Mouse (Mus musculus): Measurements from ENCODE around the gene Nfkbie.

Gene Nfkbie

DNA sequence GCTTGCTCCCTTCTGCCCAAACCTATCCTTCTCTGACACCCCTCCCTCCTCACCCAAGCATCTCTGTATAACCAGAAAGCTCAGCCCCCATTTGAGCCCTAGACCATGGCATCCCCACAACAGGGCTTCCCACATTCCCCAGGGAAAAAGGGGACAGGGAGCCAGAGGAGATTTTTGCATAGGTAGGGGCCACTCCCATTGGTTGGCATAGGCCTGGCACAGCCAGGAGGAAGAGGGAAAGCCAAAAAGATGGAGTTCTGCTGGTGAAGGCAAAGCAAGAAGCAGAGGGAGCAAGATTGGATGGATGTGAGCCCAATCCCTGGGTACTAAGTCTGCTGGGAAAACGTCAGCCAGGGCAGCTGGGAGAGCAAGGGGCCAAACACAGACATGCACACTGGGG lies 12.4 kb upstream of the Nfkbie start:
- ATAC-seq (ENCODE audit: low TSS enrichment): no peak

DNA sequence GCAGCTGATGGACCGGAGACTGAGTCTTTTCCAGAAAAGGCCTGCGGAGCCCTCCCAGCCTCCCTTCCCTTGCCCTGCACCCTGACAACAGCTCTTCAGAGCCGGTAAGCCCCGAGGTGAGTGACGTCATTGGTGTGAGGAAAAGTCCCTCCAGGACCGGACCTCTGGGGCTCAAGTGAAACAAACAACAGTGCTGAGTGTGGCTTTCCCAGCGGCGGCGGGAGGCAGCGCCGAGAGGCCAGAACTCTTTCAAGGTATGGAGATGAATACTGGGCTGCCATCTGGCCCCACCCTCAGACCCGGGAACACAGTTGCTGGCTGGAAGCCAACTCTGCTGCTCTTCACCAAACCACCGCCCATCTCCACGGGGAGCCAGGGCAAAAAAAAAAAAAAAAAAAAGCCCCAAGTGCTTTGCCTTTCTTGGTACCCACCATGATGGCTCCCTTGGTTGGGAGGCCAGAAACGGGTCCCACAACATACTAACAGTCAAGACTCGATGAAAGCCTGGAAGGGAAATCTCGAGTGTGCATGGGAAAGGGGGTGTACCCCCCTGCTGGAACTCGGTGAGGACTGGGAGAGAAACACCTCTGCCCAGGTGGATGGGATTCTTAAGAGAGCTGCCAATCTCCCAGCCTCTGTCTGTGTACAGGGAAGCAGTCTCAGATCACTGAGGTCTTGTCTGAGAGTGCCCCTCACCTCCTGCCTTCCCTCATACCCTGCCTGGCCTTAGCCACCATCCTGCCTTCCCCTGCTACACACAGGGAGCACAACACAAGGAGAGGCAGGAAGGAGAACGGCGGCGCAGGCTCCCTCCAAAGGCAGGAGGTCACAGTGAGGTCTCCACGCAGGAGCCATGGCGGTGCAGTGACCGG lies 11.3 kb upstream of the Nfkbie start:
- ATAC-seq (ENCODE audit: low TSS enrichment): no peak

DNA sequence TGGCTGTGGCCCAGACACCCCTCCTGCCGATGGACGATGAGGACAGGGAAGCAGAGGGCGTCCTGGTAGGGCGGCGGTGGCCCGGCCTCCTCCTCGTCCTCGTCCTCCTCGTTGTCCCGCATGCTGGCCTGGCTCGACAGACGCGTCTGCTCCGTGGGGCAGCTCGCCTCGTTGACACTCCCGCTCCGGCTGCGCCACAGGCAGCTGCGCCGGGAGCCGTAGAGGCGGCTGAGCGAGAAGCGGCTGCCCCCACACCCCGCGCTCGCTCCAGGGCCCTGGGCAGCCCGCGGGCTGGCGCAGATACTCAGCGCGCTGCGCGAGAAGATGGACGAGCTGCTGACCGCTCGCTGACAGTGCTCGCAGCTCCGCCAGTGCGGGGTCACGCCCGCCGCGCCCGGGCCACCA lies 10.6 kb upstream of the Nfkbie start:
- ATAC-seq (ENCODE audit: low TSS enrichment): no peak

DNA sequence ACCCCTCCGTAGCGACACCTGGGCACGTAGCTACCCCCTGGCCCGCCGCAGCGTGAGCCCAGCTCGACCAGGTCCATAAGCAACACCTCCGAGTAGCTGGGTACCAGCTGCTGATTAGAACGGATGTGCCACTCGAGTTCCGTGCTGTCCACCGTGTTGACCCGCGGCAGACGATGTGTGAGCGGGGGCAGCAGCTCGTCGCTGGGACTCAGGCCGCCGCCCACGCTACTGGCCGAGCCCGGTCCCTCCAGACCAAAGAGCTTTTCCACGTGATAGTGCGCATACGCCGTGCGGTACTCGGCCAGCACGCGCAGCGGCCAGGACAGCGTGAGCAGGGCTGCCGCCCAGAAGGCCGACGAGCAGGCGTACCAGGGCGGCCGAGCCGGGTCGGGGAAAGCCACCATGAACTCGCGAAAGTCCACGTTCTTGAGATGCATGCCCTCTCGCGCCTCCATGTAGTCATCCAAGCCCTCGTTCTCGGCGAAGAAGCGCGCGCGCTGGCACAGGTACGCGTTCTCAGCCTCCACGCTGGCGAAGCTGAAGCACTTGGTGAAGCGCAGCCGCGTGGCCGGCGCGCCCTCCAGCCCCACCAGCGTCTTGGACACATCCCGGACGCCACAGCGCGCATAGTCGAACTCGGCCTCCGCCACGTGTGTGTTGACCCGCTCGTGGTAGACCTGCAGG lies 10.1 kb upstream of the Nfkbie start:
- ATAC-seq (ENCODE audit: low TSS enrichment): no peak

DNA sequence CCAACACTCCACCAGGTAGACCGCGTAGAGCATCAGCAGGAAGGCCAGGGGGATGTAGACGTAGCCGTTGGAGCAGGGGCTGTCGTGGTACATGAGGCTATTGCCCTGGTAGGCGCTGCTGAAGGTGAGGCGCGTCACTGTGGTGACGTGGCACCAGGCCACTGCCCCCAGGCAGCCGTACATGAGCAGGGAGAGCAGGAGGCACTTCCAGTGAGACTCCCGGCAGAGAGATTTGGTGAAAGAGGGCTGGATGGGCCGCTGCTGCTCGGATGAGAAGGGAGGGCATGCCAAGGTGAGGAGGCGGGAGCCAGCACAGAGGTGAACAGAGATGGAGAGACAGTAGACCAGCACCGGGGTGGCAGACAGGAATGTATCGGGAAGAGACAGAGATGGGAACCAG lies 8.6 kb upstream of the Nfkbie start:
- ATAC-seq (ENCODE audit: low TSS enrichment): no peak

DNA sequence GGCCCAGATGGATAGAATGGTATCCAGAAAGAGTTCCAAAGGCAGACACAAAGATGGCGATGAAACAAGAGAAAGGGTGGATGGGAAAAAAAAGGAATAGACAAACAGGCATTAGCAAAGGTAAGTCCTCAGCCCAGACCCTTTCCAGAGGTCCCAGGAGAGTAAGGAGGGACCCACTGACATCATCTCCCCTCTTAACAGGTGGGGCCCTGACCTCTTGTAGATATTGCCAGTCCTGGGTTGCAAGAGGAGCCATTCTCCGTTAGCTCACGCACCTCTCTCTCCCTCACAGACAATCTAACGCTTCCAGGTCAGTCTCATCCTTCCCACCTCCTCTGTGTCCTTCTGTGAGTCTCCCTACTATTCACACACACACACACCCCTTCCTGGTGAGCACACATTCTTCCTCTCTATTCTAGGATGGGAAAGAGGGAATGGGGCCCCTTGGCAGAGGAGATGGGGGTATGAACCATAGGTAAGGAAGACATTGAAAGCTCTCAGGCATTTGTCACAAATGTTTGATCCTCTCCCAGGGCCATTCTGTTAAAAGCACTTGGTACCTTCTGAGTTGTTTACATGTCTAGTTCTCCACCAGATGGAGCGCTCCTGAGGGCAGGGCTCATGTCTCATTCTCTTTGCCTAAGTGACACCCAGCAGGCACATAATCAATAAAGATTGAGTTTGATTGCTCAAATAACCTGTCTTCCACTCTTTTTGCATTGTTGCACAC lies 7.9 kb upstream of the Nfkbie start:
- no peak for ATAC-seq (ENCODE audit: low TSS enrichment)

DNA sequence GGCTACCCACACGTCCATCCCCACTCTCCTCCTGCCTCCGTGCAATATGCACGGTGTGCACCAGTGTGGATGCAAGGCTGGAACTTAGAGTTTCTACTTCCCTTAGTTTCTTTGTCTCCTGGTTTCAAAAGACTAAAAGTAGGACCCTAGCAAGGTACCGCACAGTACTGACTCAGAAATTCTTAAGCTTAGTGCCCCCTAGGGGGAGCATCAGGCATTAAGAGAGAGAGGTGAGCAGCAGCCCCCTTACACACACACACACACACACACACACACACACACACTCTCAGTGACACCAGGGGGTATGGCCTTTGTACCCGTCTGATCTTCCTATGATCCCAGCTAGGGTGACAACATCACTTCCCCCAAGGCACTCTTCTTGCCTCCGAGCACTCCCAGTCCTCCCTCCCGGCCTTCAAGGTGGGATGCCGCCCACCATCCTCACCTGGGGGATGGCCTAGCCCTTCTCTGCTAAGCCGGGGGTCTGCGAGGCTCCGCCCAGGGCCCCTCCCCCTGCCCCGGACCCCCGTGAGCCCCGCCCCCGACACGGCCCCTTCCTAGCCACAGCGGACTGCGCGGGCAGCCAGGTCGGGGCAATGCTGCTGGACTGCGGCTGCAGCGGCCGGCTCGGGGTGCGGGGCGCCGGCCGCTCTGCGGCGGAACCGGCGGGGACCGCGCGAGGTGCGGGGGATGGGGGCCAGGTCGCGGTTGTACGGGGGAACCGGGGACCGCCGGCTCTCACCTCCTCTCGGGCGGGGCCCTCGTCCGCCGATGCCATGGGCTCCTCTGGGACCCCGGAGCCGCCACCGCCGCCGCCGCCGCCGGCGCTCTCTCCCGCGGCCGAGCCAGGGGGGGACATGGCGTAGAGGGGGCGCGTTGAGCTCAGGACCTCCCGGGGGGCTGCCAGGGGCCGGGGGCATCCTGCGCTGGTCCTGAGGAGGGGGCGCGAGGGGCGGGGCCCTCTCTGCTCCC lies 6.7 kb upstream of the Nfkbie start:
- no peak for ATAC-seq (ENCODE audit: low TSS enrichment)

DNA sequence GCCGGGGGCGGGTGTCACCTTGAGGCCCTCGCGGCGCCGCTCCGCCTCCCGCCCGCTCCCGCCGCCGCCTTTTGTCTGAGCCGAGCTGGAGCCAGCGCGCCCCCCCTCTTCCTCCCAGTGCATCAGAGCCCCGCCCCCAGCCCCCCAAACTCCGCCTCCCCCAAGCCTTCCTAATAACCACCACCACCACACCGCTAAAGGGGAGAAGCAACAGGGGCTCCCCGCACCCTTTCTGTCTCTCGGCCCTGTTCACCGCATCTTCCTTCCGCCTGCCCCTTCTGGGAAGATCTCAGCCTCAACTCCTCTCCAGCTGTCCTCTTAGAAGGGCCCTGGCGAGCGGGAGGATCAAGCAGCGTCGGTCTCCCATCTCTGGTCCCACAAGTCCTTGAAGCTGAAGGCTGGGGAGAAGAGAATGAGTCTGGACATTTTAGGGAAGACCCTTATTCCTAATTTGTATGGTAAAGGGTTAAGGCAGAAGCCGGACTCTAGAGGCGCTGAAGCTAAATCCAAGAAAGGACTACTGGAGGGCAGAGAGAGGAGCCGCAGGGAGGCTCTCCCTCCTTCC lies 5.8 kb upstream of the Nfkbie start, which contains the start of gene Tmem151b:
Gene Tmem151b, minus strand, starts transcription at position 61 of the 565 bp plus-strand sequence.
- peak; percentile 27 for ATAC-seq (ENCODE audit: low TSS enrichment)

DNA sequence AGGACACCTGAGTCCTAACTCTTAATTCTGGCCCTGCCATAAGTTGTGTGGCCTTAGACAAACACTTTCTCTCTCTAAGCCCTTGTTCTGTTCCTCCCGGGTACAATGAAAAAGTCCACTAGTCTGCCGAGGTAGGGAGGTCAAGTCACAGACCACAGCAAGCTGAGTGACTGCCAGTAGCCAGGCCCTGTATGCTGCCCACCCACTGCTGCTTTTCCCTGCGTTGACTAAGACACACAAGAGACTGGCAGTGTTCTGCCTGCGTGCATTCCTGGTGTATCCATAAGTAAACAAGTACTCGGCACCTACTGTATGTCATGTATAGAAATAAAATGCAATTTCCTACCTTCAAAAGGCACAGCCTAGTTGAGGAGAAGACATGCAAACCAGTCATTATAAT lies 5.2 kb upstream of the Nfkbie start:
- ATAC-seq (ENCODE audit: low TSS enrichment): no peak

DNA sequence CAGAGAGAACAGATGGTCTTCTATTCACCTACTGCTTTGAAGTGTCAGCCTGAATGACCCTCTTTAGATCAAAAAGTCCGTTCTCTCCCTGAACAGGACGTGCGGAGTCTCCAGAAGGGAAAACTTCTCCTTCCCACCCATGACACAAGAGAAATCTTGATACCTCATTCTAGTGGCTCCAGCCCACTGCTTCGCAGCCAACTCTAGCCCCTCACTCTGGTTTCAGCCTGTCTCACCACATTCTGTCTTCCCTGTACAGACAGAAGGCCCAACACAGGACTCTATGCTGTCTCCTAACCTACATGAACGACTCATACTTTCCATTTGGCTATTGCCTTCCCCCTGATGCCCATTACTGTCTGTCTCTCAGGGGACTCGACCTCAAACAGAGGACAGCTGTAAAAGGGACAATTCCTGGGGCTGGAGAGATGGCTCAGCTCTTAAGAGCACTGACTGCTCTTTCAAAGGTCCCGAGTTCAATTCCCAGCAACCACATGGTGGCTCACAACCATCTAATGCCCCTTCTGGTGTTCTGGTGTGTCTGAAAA lies 4.2 kb upstream of the Nfkbie start:
- ATAC-seq (ENCODE audit: low TSS enrichment): no peak

DNA sequence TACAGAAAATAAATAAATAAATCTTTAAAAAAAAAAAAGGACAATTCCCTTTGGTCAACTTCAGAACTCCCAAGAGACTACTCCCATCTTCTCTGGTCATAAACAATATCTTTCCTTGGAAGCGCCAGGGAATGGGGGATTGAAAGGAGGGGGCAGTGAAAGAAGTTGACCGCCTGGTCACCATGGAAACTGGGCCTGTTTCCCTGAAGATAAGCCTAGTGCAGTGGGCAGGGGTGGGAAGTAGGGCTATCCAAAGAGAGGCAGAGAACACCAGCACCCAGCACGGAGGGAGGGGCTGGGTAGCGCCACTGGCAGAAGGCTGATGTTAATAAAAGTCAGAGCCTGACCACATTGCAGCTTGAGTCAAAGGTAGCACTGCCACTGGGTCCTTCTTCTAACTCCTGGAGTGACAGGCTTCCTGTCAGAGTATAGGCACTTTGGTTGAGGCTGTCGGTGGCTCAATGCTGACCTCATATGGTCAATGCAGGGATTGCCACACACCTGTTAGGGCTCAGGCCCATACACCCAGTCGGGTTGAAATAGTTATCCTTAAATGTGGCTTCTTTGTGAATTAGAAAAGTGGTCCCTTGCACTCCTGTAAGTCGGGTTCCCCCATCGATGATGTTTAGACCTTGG lies 3.6 kb upstream of the Nfkbie start:
- ATAC-seq (ENCODE audit: low TSS enrichment): peak; percentile 35

DNA sequence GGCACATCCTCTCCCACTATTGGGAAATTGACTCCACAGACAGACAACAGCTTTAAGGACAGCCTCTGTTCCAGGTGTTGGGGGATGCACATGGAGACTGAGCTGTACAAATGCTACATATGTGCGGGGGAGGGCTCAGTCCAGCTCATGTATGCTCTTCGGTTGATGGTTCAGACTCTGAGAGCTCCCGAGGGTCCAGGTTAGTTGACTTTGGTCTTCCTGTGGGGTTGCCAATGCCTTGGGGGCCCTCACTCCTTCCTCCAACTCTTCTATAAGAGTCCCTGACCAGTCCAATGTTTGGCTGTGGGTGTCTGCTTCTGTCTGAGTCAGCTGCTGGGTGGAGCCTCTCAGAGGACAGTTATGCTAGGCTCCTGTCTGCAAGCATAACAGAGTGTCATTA lies 2.4 kb upstream of the Nfkbie start:
- ATAC-seq (ENCODE audit: low TSS enrichment): no peak

DNA sequence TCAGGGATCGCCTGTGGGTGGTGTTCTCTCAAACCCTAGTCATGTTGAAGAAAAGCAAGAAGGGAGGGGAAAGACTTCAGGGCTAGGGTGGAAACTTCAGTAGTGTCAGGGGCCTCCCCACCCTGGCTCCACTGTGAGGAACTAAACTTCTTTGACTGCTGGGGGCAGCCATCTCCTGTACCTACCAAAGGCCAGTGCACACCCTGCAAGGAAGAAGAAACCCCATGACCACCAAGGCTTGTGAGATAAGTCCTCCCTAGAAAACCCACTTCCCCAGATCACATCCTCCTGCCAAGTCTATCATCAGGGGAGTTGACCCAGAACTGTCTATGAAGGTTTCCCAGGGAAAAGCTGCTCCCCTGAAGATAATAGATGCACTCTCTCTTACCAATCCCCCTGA lies 1.1 kb upstream of the Nfkbie start:
- no peak for ATAC-seq (ENCODE audit: low TSS enrichment)

DNA sequence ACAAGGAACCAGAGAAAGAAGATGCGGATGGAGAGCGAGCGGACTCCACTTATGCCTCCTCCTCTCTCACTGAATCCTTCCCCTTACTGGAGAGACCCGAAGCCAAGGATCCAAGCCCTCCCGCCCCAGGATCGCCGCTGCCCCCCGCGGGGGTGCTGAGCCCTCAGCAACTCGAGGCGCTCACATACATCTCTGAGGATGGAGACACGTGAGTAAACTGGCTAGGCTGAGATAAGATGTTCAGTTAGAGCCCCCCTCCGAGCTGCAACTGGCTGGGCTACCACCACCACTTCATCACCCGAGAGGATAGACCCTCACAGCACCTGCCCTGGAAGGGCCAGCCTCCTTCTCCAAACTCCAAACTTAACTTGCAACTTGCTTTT lies 595 bp downstream of the Nfkbie start:
- no peak for ATAC-seq (ENCODE audit: low TSS enrichment)

DNA sequence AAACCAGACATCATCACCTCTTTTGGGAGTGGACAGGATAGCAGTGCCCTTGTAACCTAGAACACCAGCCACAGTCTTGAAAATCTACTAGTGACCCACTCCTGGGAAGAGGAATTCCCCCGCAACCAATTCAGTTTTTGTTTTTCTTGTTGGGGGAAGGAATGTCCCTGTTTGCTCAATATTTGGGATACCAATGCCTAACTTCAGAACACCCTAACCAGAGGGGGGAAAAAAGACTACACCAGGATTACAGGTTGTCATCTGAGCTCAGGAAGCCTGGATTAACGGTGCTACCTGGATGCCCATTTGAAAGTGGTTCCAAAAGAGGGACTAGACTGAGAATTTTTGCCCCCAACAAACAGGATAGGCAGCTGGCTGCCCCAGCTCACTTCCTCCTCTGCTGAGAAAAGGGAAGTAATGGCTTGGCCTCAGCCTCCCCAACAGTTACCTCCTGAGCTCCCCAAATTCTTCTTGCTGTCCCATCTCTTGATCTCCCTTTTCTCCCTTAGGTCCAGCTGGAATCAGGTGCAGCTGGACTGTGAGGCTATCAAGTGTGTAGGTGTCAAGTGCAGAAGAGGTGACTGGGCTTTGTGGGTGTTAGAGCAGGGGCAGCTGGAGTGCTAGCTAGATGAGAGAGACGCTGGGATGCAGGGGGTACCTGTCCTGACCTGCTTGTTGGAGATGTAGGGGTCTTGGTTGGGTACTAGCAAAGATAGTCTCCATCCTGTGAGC lies 1.2 kb downstream of the Nfkbie start:
- ATAC-seq (ENCODE audit: low TSS enrichment): no peak

DNA sequence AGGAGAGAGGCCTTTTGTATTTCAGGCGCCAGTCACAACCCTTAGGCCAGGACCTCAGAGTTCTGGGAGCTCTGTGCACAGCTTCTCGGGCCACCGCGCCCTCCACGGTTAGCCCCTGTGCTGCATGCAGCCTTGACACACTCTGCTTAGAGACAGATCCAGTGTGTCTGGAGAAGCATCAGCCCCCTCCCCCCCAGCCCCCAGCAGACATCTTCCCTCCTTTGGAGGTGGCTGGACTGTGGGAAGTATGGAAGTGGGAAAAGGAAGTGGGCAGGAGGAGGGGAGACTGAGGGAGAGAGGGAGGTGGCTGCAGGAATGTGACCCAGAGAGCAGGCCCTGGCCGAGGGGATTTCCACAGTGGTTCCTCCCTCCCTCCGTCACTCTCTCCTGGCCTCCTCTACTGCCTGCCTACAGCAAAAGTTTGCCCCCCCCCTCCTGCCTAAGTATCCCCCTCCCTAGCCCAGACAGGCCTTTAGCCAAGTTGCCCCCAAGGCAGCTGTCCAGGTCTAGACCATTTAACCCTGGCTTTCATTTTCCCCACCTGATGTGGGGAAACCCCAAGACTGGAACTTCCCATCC lies 1.8 kb downstream of the Nfkbie start:
- no peak for ATAC-seq (ENCODE audit: low TSS enrichment)

DNA sequence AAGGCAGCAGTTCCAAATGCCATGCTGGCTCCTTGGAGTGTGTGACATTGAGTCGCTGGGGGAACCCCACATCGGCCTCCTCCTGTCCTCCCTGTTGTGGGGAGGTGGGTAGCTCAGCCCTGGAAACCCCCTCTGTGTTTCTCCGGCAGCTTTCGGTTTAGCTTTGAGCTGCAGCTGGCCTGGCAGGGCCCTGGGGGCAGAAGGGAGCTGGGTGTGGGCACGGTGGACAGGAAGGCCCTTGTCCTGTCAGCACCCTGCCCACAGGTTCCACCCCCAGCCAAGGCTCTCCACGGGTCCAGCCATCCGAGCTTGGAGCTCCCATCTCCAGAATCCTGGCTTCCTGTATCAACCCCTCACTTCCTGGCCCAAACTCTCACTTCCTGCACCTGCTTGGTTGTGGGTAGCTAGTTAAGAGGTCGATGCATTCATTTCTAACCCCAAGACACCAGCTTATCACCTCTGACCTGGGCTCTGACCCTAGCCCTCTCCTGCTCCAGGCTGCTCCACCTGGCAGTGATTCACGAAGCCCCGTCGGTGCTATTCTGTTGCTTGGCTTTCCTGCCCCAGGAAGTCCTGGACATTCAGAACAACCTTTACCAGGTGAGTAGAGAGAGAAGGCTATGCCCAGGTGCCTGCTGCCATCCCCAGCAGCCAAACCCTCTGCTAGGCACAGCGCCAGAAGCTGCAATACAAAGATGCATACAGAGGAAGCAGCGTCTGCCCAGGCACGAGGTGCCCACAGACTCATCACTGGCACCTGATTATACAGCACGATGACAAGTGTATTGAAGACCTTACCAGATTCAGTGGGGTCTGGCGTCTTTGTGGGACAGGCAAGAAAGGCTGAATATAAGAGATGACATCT lies 2.7 kb downstream of the Nfkbie start:
- no peak for ATAC-seq (ENCODE audit: low TSS enrichment)
